Mouse (Mus musculus): Measurements from ENCODE around the gene Gm17606. TPM values are rescaled to one million over a fixed set of nuclear protein-coding genes. Genes with fewer than 3 reads are reported as not detected.

Gene Gm17606
- not detected in 2 replicates for polyA plus RNA-seq (2015; fragmentation: Nextera tagmentation; extraction: Ambion mirVana)

DNA sequence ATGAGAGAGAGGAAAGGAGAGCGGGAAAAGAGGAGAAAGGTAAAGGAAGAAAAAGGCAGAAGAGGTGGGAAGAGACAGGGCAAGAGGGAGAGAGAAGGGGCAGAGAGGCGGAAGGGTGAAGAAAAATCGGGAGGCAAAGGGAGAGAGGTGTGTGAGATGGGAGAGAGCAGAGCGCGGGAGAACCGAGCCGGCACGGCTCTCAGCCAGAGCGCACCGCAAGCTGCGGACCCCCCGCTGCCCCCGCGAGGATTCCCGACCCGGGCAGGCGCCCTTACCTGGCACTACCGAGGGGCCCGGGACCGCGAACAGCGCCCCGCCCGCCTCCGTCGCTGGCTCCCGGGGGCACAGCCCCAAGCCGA is at the start of gene Gm17606:
Gm17606 (plus strand) TSS at position 7 of the 359 bp plus-strand sequence.
- Histone ChIP-seq H3K4me1 (replicated peaks) (peaks cover 16% of the 10 kb centered on the region), H3K27me3 (replicated peaks) (no peaks in the 10 kb centered on the region), H3K9ac (peak within 1 kb of the TSS; percentile 83), H3K9me3 (no peaks in the 10 kb centered on the region), H3K4me2 (replicated peaks) (peak within 1 kb of the TSS; percentile 89), H3K4me3 (replicated peaks) (peak within 1 kb of the TSS; percentile 74), H3K27ac (peak within 1 kb of the TSS; percentile 67), H3K36me3 (peaks cover 38% of the 10 kb centered on the region)
- peak; percentile 42 for ATAC-seq
- under 1% methylated on average over 28 of the region's 28 CpGs for WGBS

DNA sequence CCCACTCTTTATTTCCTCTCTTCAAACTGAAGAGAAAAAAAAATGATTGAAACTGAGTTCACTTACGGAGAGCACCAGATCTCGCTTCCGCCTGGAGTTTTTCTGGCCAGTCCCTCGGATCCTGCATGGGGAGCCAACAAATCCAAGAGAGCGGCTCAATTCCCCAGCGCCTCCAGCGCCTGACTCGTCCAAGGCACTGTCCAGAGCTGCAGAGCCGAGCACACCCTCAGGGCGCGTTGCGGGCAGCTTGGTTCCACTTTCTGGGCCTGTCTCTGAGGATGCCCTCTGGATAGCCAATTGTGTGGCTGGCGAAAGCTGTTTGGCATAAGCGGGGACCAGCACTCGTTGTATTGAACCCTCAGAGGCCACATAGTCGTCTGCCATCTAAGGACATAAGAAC is 49.7 kb upstream of the Gm17606 start:
- no peak for ATAC-seq
- Histone ChIP-seq H3K27ac (no peak overlapping the region), H3K9me3 (no peaks in the 10 kb centered on the region), H3K4me3 (replicated peaks) (no peak overlapping the region), H3K4me1 (replicated peaks) (peaks cover 8% of the 10 kb centered on the region; the same call in 1 of the 2 replicates), H3K36me3 (0 out of 2 replicates have a peak, but pooled peaks cover 9% of the 10 kb centered on the region), H3K4me2 (replicated peaks) (no peak overlapping the region), H3K9ac (no peak overlapping the region), H3K27me3 (replicated peaks) (no peaks in the 10 kb centered on the region)
- WGBS, result 92% methylated on average over 16 of the region's 16 CpGs

DNA sequence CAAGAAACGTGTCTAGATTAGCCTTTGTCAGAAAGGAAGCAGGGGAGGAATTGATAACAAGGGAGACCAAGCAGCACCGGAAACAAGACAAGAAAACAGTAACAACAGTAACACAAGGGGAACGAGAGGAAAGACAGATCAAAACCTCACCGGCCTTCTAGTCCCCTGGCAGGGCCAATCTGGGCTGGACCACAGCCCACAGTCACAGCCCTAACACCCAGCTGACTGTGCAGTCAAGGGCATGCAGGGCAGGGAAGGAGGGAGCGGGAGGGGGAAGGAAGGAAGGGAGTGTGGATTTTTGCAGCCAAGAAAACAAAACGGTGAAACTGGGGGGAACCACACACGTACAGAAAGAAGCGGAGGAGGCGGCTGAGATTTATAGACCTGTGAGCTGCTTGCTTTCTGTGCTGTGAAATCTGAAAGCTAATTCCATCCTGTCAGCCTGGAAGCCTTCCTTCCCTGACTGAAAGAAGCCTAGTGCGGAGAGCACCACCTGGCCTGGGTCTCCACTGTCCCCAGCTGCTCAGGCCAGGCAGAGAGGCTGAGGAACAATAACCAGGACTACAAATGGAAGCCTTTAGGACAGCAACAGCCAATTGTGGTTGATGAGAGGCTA is 48.3 kb upstream of the Gm17606 start:
- no peak overlapping the region for H3K4me3 ChIP-seq (replicated peaks)
- peaks cover 8% of the 10 kb centered on the region; the same call in 1 of the 2 replicates for H3K4me1 ChIP-seq (replicated peaks)
- H3K27me3 ChIP-seq (replicated peaks), result no peaks in the 10 kb centered on the region
- H3K36me3 ChIP-seq, result 0 out of 2 replicates have a peak, but pooled peaks cover 9% of the 10 kb centered on the region
- H3K27ac ChIP-seq, result peak overlapping the region; percentile 51; the same call in 1 of the 2 replicates
- H3K9ac ChIP-seq, result no peak overlapping the region
- no peak overlapping the region for H3K4me2 ChIP-seq (replicated peaks)
- no peaks in the 10 kb centered on the region for H3K9me3 ChIP-seq
- peak; percentile 51; the same call in 1 of the 2 replicates for ATAC-seq
- 44% methylated on average over 10 of the region's 10 CpGs for WGBS

DNA sequence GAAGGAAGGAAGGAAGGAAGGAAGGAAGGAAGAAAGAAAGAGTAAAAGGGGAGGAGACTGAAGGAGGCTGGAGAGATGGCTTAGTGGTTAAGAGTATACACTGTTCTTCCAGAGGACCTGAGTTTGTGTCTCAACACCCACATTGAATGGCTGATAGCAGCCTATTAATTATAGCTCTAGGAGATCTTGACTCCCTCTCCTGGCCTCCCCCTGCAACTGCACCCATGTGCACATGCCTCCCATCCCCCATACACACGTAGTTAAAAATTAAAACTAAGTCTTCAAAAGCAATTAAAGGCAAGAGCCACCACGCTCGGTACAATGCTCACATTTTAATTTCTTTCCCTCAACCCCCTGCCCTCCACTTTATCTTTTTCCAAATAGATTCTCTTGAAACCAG is 46.7 kb upstream of the Gm17606 start:
- Histone ChIP-seq H3K4me2 (replicated peaks) (no peak overlapping the region), H3K27me3 (replicated peaks) (no peaks in the 10 kb centered on the region), H3K27ac (no peak overlapping the region), H3K36me3 (0 out of 2 replicates have a peak, but pooled peaks cover 9% of the 10 kb centered on the region), H3K4me1 (replicated peaks) (peaks cover 8% of the 10 kb centered on the region; the same call in 1 of the 2 replicates), H3K9ac (no peak overlapping the region), H3K4me3 (replicated peaks) (no peak overlapping the region), H3K9me3 (no peaks in the 10 kb centered on the region)
- no peak for ATAC-seq
- WGBS, result 87% methylated on average over 3 of the region's 3 CpGs

DNA sequence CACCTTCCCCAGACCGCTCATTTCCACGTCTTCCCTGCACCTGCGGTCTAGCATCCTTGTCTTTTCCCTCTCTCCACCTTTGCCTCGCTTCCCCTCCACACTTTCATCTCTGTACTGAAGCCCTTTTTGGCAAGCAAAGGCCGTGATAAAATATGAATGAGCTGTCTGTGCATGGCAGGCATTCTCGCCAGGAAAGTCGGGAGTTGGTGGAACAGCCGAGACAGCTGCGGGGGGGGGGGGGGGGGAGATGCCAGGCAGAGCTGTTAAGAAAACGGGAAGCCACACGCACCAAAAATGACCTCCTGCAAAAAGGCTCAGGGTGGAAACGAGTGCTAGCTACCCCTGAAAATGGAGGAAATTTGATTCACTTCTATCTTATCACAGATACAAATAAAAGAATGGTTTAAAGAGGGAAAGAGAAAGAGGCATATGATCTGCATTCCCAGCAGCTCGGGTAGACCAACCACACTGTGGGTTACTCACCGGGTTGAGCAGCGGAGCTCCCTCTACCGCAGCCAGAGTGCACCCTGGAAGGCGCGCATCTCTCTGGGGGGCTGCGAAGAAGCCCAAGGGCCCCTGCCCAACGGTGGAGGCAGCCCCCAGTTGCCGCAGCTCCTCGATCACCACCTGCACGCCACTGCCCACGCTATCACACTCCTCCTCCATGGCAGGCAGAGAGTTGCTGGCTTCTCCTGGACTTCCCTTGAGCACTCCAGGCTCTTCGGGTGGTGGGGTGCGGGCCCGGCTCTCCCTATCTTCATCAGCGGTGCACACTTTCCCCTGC is 45.9 kb upstream of the Gm17606 start:
- 71% methylated on average over 28 of the region's 28 CpGs for WGBS
- Histone ChIP-seq H3K9ac (no peak overlapping the region), H3K4me1 (replicated peaks) (peaks cover 8% of the 10 kb centered on the region; the same call in 1 of the 2 replicates), H3K9me3 (no peaks in the 10 kb centered on the region), H3K36me3 (0 out of 2 replicates have a peak, but pooled peaks cover 9% of the 10 kb centered on the region), H3K27me3 (replicated peaks) (no peaks in the 10 kb centered on the region), H3K4me3 (replicated peaks) (no peak overlapping the region), H3K27ac (no peak overlapping the region), H3K4me2 (replicated peaks) (no peak overlapping the region)
- no peak for ATAC-seq

DNA sequence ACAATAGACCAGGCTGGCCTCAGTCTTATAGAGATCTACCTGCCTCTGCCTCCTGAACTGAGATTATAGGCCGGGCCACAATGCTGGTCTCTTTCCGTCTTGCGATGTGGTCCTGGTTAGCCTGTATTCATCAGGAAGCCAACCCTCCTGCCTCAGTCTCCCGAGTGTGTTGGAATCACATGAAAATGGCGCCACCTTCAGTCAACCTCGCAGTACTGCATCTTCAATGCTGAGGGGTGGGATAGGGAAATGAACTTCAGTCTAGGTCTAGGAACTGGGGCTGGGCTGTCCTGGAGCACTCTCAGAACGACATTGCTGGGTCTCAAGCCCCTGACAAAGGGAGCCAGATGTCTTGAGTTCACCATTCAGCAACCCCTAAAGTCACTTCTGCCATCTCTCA is 43.7 kb upstream of the Gm17606 start:
- 77% methylated on average over 7 of the region's 7 CpGs for WGBS
- Histone ChIP-seq H3K27me3 (replicated peaks) (no peaks in the 10 kb centered on the region), H3K9ac (no peak overlapping the region), H3K4me3 (replicated peaks) (no peak overlapping the region), H3K27ac (no peak overlapping the region), H3K4me1 (replicated peaks) (peaks cover 8% of the 10 kb centered on the region; the same call in 1 of the 2 replicates), H3K4me2 (replicated peaks) (no peak overlapping the region), H3K9me3 (no peaks in the 10 kb centered on the region), H3K36me3 (0 out of 2 replicates have a peak, but pooled peaks cover 9% of the 10 kb centered on the region)
- no peak for ATAC-seq

DNA sequence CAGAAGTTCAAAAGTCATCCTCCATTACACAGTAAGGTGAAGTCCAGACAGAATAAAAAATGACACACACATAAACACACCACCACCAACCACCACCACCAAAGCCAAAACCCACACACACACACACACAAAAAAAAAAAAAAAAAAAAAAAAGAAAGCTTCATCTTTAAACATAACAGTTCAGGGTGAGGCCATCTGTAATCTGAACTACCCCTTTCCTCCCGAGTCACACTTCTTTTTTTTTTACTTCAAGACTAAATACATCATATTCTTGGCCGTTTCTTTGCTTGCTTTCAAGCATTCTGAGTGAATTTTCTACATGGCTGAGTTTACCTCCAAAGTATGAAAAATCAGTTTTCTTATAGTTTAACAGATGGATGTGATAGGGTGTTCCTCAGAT is 39.2 kb upstream of the Gm17606 start:
- no peak overlapping the region for H3K27ac ChIP-seq
- no peaks in the 10 kb centered on the region for H3K9me3 ChIP-seq
- H3K4me3 ChIP-seq (replicated peaks), result no peak overlapping the region
- H3K27me3 ChIP-seq (replicated peaks), result no peaks in the 10 kb centered on the region
- H3K9ac ChIP-seq, result no peak overlapping the region
- 53% methylated on average over 2 of the region's 2 CpGs for WGBS
- H3K4me1 ChIP-seq (replicated peaks), result peaks cover 5% of the 10 kb centered on the region; the same call in 1 of the 2 replicates
- no peak for ATAC-seq
- H3K4me2 ChIP-seq (replicated peaks), result no peak overlapping the region
- no peaks in the 10 kb centered on the region for H3K36me3 ChIP-seq

DNA sequence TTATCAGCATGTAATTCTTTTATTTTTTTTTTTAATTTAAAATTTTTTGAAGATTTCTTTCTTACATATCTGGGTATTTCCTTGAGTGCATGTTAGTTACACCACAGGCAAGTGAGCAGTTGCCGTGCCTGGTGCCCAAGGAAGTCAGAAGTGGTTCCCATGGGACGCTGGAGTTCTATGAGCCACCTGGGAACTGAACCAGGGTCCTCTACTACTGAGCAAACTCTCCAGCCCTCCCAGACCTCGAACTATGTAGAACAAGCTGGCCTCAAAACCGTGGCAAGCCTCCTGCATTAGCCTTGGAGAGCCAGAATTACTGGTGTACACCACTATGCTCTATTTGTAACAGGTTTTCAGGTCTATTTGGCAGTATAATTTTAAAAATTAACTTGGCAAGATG is 38.1 kb upstream of the Gm17606 start:
- Histone ChIP-seq H3K4me2 (replicated peaks) (peak overlapping the region; percentile 58), H3K27ac (peak overlapping the region; percentile 96), H3K27me3 (replicated peaks) (no peaks in the 10 kb centered on the region), H3K4me3 (replicated peaks) (peak overlapping the region; percentile 70), H3K36me3 (no peaks in the 10 kb centered on the region), H3K9ac (no peak overlapping the region), H3K9me3 (no peaks in the 10 kb centered on the region), H3K4me1 (replicated peaks) (peaks cover 5% of the 10 kb centered on the region; the same call in 1 of the 2 replicates)
- peak; percentile 10 for ATAC-seq
- 28% methylated on average over 4 of the region's 4 CpGs for WGBS

DNA sequence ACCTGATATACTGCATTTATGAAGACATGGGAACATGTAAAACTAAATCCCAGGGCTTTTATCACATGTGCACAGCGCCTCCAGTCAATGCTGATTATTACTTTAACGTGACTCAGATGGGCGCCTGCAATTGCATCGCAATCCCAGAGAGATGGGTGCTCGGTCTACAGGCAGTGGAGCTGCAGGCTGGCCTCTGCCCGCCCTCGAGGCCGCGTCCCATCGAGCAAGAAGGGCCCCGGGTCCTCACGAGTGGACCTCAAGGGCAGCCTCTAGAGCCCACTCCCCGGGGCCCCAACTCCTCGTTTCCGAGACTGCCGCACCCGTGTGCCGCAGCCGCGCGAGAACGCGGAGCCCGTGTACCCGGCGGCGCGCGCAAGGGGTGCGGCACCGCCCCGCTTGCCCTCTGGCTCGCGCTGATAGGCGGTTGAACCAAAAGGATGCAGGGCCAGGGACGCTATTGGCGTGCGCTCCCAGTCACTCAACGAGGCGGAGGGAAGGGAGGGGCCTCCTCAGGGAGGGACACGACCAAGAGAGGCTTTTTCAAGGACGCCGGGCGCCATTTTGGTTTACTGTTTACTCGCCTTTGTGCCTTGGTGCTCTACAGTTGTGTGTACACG is 37.6 kb upstream of the Gm17606 start:
- H3K27me3 ChIP-seq (replicated peaks), result no peaks in the 10 kb centered on the region
- peak overlapping the region; percentile 96 for H3K27ac ChIP-seq
- under 1% methylated on average over 46 of the region's 46 CpGs for WGBS
- peak; percentile 99 for ATAC-seq
- H3K9me3 ChIP-seq, result no peaks in the 10 kb centered on the region
- peaks cover 5% of the 10 kb centered on the region; the same call in 1 of the 2 replicates for H3K4me1 ChIP-seq (replicated peaks)
- H3K9ac ChIP-seq, result peak overlapping the region; percentile 81
- H3K4me2 ChIP-seq (replicated peaks), result peak overlapping the region; percentile 58
- peak overlapping the region; percentile 70 for H3K4me3 ChIP-seq (replicated peaks)
- no peaks in the 10 kb centered on the region for H3K36me3 ChIP-seq

DNA sequence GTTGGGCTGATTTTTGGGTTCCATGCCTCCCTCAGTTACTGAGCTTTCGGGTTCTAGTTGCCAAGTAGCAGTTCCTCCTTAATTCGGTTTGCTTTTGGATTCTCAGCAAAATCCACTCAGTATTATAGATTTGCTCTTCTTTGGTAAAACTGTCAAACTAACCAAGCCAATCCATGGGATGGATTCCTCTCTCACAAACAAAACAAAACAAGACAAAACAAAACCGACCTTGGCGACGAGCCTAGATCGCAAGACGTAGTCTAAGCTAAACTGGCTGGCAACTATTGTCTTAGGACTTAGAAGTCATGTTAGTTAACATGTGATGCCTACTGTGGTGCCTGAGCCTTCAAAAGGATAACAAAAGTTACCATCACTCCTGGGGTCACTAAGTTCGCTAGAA is 37.1 kb upstream of the Gm17606 start:
- Histone ChIP-seq H3K4me1 (replicated peaks) (peaks cover 5% of the 10 kb centered on the region; the same call in 1 of the 2 replicates), H3K27ac (peak overlapping the region; percentile 96; the same call in 1 of the 2 replicates), H3K4me2 (replicated peaks) (peak overlapping the region; percentile 58), H3K4me3 (replicated peaks) (peak overlapping the region; percentile 70), H3K9me3 (no peaks in the 10 kb centered on the region), H3K27me3 (replicated peaks) (no peaks in the 10 kb centered on the region), H3K9ac (no peak overlapping the region), H3K36me3 (no peaks in the 10 kb centered on the region)
- ATAC-seq, result no peak
- WGBS, result 85% methylated on average over 8 of the region's 8 CpGs

DNA sequence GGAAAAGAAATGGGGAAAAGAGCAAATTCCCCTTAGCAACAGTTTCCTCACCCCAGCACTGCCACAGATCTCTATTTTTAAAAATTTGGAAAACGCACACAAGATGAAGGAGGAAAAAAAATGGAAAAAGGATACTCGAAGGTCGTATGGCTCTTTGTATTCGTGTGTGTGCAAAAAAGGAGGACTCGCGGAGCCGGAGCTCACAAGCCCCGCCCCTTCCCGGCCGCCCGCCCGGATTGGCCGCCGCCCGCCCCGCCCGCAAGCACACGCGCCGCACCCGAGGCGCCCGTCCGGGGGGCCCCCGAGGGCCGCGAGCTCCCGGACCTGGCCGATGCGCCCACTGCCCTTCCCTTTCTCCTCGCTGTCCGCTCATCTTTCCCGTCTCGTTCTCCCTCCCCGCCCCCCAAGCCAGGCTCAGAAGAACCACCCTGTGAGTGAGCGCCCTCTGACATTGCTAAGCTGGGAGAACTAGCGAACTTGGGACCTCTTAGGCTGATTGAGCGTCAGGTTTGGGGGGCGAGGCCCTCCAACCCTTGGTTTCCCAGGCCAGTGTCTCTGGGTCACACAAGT is 34.9 kb upstream of the Gm17606 start, which contains the start of gene 4931414P19Rik:
4931414P19Rik (minus strand) TSS at position 242 of the 570 bp plus-strand sequence.
- ATAC-seq, result peak; percentile 71
- H3K36me3 ChIP-seq, result no peaks in the 10 kb centered on the region
- under 1% methylated on average over 37 of the region's 39 CpGs for WGBS
- no peaks in the 10 kb centered on the region for H3K27me3 ChIP-seq (replicated peaks)
- no peaks in the 10 kb centered on the region for H3K9me3 ChIP-seq
- H3K27ac ChIP-seq, result peak within 1 kb of the TSS; percentile 80
- H3K4me2 ChIP-seq (replicated peaks), result peak within 1 kb of the TSS; percentile 70
- H3K4me3 ChIP-seq (replicated peaks), result peak within 1 kb of the TSS; percentile 48
- H3K4me1 ChIP-seq (replicated peaks), result peaks cover 5% of the 10 kb centered on the region; the same call in 1 of the 2 replicates
- H3K9ac ChIP-seq, result peak within 1 kb of the TSS; percentile 42
